In genomic region chr13:113259237-113259636, GRCm38 (mm10) we compare ENCODE assay signal across 23 mouse cellular contexts. TPM values are rescaled to one million over a fixed set of nuclear protein-coding genes. Genes with fewer than 3 reads are reported as not detected.
"Had no signal": no experiment of that assay in that cellular context is flagged by ENCODE, and none has a peak within 500 bp of the region (broad histone marks: within the 10 kb centered on the region; RNA-seq: fewer than 3 reads in every experiment).

No protein-coding gene starts in this region.

- H3K4me3 ChIP-seq: lung, embryonic 15.5 days; megakaryocyte, embryonic 14.5 days; midbrain, embryonic 13.5 days; midbrain, embryonic 15.5 days; neural tube, embryonic 12.5 days; stomach, embryonic 15.5 days had no signal

- H3K36me3 ChIP-seq: lung, embryonic 15.5 days; midbrain, embryonic 13.5 days; midbrain, embryonic 15.5 days; neural tube, embryonic 12.5 days; stomach, embryonic 15.5 days had no signal

- H3K9me3 ChIP-seq: lung, embryonic 15.5 days; megakaryocyte, embryonic 14.5 days; midbrain, embryonic 13.5 days; midbrain, embryonic 15.5 days; neural tube, embryonic 12.5 days; stomach, embryonic 15.5 days had no signal

- ATAC-seq: liver, postnatal 0 days; lung, postnatal 0 days; midbrain, embryonic 13.5 days; midbrain, embryonic 15.5 days had no signal

- H3K9ac ChIP-seq: liver, postnatal 0 days; lung, embryonic 15.5 days; midbrain, embryonic 13.5 days; midbrain, embryonic 15.5 days; neural tube, embryonic 12.5 days; stomach, embryonic 15.5 days had no signal

- H3K4me2 ChIP-seq: lung, embryonic 15.5 days; midbrain, embryonic 11.5 days; midbrain, embryonic 13.5 days; midbrain, embryonic 15.5 days; neural tube, embryonic 12.5 days; stomach, embryonic 15.5 days had no signal

- H3K27me3 ChIP-seq: lung, embryonic 15.5 days; midbrain, embryonic 13.5 days; midbrain, embryonic 15.5 days; neural tube, embryonic 12.5 days; stomach, embryonic 15.5 days had no signal

- H3K27ac ChIP-seq: lung, embryonic 15.5 days; macrophage; midbrain, embryonic 13.5 days; midbrain, embryonic 15.5 days; neural tube, embryonic 12.5 days; stomach, embryonic 15.5 days; stomach, postnatal 0 days had no signal

- DNase-seq: liver, postnatal 0 days; lung, adult 2 months; lung, postnatal 14 days; lung, postnatal 36 days; right cerebral cortex, postnatal 14 days; thymus, adult 2 months; thymus, postnatal 25 days; thymus, postnatal 4 days had no signal

- H3K4me1 ChIP-seq: megakaryocyte, embryonic 14.5 days; midbrain, embryonic 13.5 days; midbrain, embryonic 15.5 days; neural tube, embryonic 12.5 days; stomach, embryonic 15.5 days had no signal

RNA-seq across cellular contexts. Expression of gene Gzmk, which starts 33.5 kb away (rescaled TPM):
- total RNA-seq: megakaryocyte progenitor cell, adult 5-6 weeks; midbrain, postnatal 0 days; monocyte, adult 5-6 weeks had no signal
- polyA plus RNA-seq: liver, postnatal 0 days; lung, embryonic 15.5 days; lung, postnatal 0 days; macrophage; midbrain, embryonic 11.5 days; midbrain, embryonic 13.5 days; midbrain, embryonic 15.5 days; midbrain, postnatal 0 days; neural tube, embryonic 12.5 days; neural tube, embryonic 14.5 days; stomach, embryonic 15.5 days; stomach, postnatal 0 days had no signal

RNA-seq across cellular contexts. Expression of gene BC067074, which starts 33.7 kb away (rescaled TPM):
- total RNA-seq: monocyte, adult 5-6 weeks; neutrophil, adult 5-6 weeks had no signal
- polyA plus RNA-seq: macrophage had no signal

RNA-seq across cellular contexts. Expression of gene Esm1, which starts 49.8 kb away (rescaled TPM):
- total RNA-seq: megakaryocyte progenitor cell, adult 5-6 weeks; monocyte, adult 5-6 weeks had no signal
- polyA plus RNA-seq: macrophage had no signal
